Mouse (Mus musculus) heart, adult 2 months (tissue): ENCODE measurements at regions not wholly inside any gene's neighbourhood (a gene's known extent, or its start where the extent isn't known, plus 50 kb on each side); places are given as distances from the start of the nearest gene placed in this dataset.

Source experiments
- CTCF ChIP-seq: fragments of 200-600 bp; IDR thresholded peaks from 2 replicates; pipeline ENCODE4 v1.8.1; 2022; ENCODE audit warnings: antibody characterized with exemption, mild to moderate bottlenecking, moderate library complexity
- EP300 ChIP-seq: fragments of 200-500 bp; IDR thresholded peaks from 2 replicates; pipeline ENCODE4 v1.6.1; 2011; ENCODE audit warnings: low read depth, low read length, control low read depth; ENCODE audit not compliant: insufficient read depth

DNA sequence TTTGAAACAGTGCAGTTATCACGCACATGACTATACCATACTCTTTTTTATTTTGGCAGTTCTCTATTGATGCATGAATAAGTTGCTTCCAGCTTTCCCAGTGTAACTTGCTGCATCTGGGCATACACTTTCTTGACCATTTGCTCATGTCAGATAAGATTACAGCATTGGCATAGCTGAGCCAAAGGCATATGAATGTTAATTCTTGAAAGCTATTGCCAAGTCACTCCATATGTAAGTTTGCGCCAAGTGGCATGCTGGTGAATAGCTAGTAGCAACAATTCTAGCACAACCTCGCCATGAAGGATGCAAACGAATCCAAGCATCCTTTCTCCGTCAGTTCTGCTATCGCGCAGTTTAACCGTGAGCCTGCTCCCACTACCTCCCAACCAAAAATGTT, 72.2 kb upstream of the Smarcad1 start:
- TF ChIP-seq CTCF = no peak
- no peak for TF ChIP-seq EP300
